Mouse (Mus musculus): ENCODE measurements around the gene Eepd1.

DNA sequence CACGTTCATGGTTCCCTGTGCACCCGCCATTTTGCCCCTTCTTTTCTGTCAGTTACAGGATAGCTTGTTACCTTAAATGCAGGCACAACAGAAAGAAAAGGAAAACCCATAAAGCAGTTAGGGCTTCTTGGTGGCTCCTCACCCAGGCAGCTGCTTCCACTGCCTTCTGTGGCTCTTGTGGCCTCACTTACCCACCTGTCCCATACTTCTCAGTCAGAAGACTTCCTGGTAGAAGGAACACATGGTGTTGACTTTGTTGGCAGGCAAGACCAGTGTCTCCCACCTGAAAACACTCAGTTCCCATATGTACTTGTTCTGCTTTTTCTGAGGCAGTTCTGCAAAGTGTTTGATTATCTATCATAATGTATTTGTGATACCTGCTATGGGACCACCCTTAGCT is 40.5 kb downstream of the Eepd1 start:
- TF ChIP-seq MAFK (IDR thresholded peaks at IDR 0.05; ENCODE audit: borderline replicate concordance, low read depth, low read length), result no peak
- TF ChIP-seq EP300 (IDR thresholded peaks at IDR 0.05; ENCODE audit: low read depth in 1 of 2, low read length in 2 of 2), result no peak
- TF ChIP-seq POLR2A (IDR thresholded peaks at IDR 0.05; ENCODE audit: control insufficient read depth in 1 of 2, insufficient read depth in 1 of 2, low read depth in 1 of 2, low read length in 2 of 2, poor library complexity in 1 of 2), result no peak
- no peak for TF ChIP-seq CTCF (IDR thresholded peaks at IDR 0.05 in 2 of 3, conservative IDR thresholded peaks at IDR 0.05 in 1 of 3; ENCODE audit: control insufficient read depth in 1 of 3, insufficient read depth in 1 of 3, low read depth in 2 of 3, low read length in 3 of 3, poor library complexity in 1 of 3, severe bottlenecking in 1 of 3)
- no peak for TF ChIP-seq E2F4 (IDR thresholded peaks at IDR 0.05; ENCODE audit: borderline replicate concordance, low read depth, low read length)
- TF ChIP-seq USF1 (IDR thresholded peaks at IDR 0.05; ENCODE audit: low read depth, low read length), result no peak
